Mouse (Mus musculus): ENCODE data around the gene Ifitm10. TPM values are rescaled to one million over a fixed set of nuclear protein-coding genes. Genes with fewer than 3 reads are reported as not detected.
"Not testable (repeated sequence)": the region's sequence is repeated elsewhere in the genome, so short reads cannot be mapped to it uniquely, and the experiment has no call there.

Ifitm10 gene
- polyA plus RNA-seq, 1 experiment from 2014 or later: 325 TPM

GRCm38 (mm10) chr7:142407935-142408334, 34.4 kb upstream of the Ifitm10 start:
- H3K27me3 ChIP-seq: no peaks in the 10 kb centered on the region
- ATAC-seq (no peak), DNase-seq (ENCODE audit: low read depth, low spot score) (no peak)
- POLR2A ChIA-PET: interaction anchor here (0.7 to 3.3 kb wide), 3 partner anchors 21 to 33 kb away, joined by 3 to 15 read pairs (median 8); partner anchors contain the start of gene Gm49369
- TF ChIP-seq CTCF (IDR thresholded peaks at IDR 0.05): no peak
- CTCF ChIA-PET: interaction anchor here (0.7 to 3.2 kb wide), 8 partner anchors 12 to 46 kb away, joined by 3 to 16 read pairs (median 5); partner anchors contain the start of genes Ctsd and Gm49369
- in situ Hi-C loops (cut with MboI; ENCODE audit: low pct_unique_long_range_greater_than_20kb): no loop called here

GRCm38 (mm10) chr7:142405134-142405533, 31.6 kb upstream of the Ifitm10 start:
- ChIA-PET CTCF (interaction anchor here (0.9 to 1.5 kb wide), 4 partner anchors 21 to 35 kb away, joined by 3 to 5 read pairs (median 4); no protein-coding TSS in a partner anchor), POLR2A (interaction anchor here (1.6 to 2.1 kb wide), 3 partner anchors 11 to 34 kb away, joined by 3 to 14 read pairs (median 4); no protein-coding TSS in a partner anchor)
- DNase-seq (ENCODE audit: low read depth, low spot score); in situ Hi-C loops (cut with MboI; ENCODE audit: low pct_unique_long_range_greater_than_20kb); H3K27me3 ChIP-seq; ATAC-seq: not testable (repeated sequence)

DNA sequence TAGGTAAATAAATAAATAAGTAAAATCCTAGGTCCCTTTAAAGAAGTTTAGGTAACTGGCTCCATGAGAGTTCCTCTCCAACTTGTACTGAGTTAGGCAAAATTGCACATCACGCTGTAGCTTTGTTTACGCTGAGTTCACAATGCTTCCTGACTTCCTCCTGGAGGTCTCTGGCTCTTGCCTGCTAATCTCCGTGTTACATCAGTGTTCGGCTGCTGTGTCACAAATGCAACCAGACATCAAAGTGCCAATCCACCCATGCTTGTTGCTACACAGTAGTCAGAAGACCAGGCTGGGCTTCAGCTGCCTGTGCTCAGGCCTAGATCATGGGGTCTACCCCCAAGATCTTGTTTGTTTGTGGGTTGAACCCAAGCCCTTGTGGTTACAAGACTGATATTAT, 30.0 kb upstream of the Ifitm10 start:
- no peak for ATAC-seq
- DNase-seq (ENCODE audit: low read depth, low spot score): no peak
- in situ Hi-C loops (cut with MboI; ENCODE audit: low pct_unique_long_range_greater_than_20kb): no loop called here
- ChIA-PET CTCF (interaction anchor here (0.9 to 1.5 kb wide), 3 partner anchors 9 to 32 kb away, joined by 3 to 5 read pairs (median 3); no protein-coding TSS in a partner anchor), POLR2A (interaction anchor here (0.6 to 2.1 kb wide), 7 partner anchors 10 to 53 kb away, joined by 3 to 14 read pairs (median 4); partner anchors contain the start of gene Gm49369)
- no peaks in the 10 kb centered on the region for H3K27me3 ChIP-seq
- TF ChIP-seq CTCF (IDR thresholded peaks at IDR 0.05): no peak

GRCm38 (mm10) chr7:142400750-142401142, 27.2 kb upstream of the Ifitm10 start:
- POLR2A ChIA-PET: interaction anchor here (0.7 to 4.3 kb wide), 9 partner anchors 8 to 31 kb away, joined by 3 to 28 read pairs (median 4); partner anchors contain the start of genes Ctsd and Gm49369

DNA sequence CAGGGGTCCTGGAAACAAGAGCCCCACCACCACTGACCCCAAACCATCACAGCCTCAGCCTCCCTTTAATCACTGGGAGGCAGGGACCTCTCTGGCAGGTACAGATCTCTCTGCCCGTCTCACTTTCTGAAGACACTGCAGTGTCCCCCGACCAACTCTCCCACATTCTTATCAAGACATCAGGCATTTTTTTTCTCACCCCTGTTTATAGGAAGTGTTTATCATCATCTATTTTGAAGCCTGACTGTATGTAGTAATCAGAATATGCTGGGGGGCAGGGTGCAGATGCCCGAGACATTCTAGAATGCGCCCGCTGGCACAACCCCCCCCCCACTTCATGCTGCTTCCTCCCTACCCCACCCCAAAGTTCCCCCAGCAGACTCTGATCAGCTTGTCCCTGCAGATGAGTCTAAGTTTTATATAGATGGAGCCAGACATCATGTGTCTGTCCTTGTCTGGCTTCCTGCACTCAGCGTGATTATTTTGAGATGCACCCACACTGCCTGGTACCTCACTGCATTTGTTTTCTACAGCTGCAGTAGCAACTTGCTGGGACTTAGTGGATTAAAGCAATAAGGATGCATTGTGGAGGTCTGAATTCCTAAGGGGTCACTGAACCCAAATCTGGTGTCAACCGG, 26.7 kb upstream of the Ifitm10 start:
- ChIA-PET POLR2A (interaction anchor here (0.8 to 4.3 kb wide), 9 partner anchors 9 to 37 kb away, joined by 3 to 28 read pairs (median 4); partner anchors contain the start of genes Ctsd and Gm49369), CTCF (interaction anchor here (1.0 to 2.3 kb wide), 7 partner anchors 12 to 25 kb away, joined by 3 to 7 read pairs (median 4); partner anchors contain the start of gene Ctsd)
- in situ Hi-C loops (cut with MboI; ENCODE audit: low pct_unique_long_range_greater_than_20kb): no loop called here
- no peaks in the 10 kb centered on the region for H3K27me3 ChIP-seq
- DNase-seq (ENCODE audit: low read depth, low spot score): no peak
- ATAC-seq: peak; percentile 42
- no peak for TF ChIP-seq CTCF (IDR thresholded peaks at IDR 0.05)

More at GRCm38 (mm10) chr7:142400750-142401142, 27.2 kb upstream of the Ifitm10 start:
- H3K27me3 ChIP-seq: no peaks in the 10 kb centered on the region
- in situ Hi-C loops (cut with MboI; ENCODE audit: low pct_unique_long_range_greater_than_20kb): no loop called here
- TF ChIP-seq CTCF (IDR thresholded peaks at IDR 0.05): no peak
- CTCF ChIA-PET: interaction anchor here (1.0 to 2.1 kb wide), 7 partner anchors 12 to 38 kb away, joined by 3 to 7 read pairs (median 4); no protein-coding TSS in a partner anchor
- peak; percentile 93 for DNase-seq (ENCODE audit: low read depth, low spot score)
- peak; percentile 61 for ATAC-seq

GRCm38 (mm10) chr7:142399250-142399649, 25.7 kb upstream of the Ifitm10 start:
- no peaks in the 10 kb centered on the region for H3K27me3 ChIP-seq
- ChIA-PET CTCF (interaction anchor here (1.4 to 2.3 kb wide), 2 partner anchors 11 to 14 kb away, joined by 3 to 7 read pairs; partner anchors contain the start of gene Ctsd), POLR2A (interaction anchor here (0.7 to 4.3 kb wide), 6 partner anchors 12 to 38 kb away, joined by 3 to 28 read pairs (median 5); partner anchors contain the start of gene Ctsd)
- ATAC-seq (no peak), DNase-seq (ENCODE audit: low read depth, low spot score) (no peak)
- TF ChIP-seq CTCF (IDR thresholded peaks at IDR 0.05): no peak
- in situ Hi-C loops (cut with MboI; ENCODE audit: low pct_unique_long_range_greater_than_20kb): loop anchor here (25.0 kb wide), 2 partner anchors 613 to 937 kb away; partner anchors contain the start of genes Cd151, Cracr2b, Pnpla2 and Tspan32

DNA sequence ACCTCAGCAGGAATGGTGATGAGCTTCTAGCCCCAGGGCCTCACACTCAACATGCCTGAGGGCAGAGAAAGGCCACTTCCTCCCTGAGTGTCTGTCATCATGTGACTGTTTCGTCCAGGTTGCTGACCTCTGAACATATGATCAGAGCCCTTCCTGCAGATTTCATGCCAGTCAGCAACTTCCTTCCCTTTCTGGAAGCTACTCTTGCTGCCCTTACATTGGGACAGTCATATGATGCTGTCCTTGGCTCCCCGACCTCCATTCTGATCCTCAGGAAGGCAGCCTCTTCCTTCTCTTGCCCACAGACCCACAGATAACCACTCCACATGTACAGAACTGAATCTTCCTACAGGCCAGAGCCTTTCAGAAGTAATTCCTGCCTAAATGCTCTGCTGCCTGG, 24.5 kb upstream of the Ifitm10 start:
- POLR2A ChIA-PET: interaction anchor here (0.7 to 2.7 kb wide), 3 partner anchors 11 to 56 kb away, joined by 3 to 8 read pairs (median 3); partner anchors contain the start of gene Ctsd
- TF ChIP-seq CTCF (IDR thresholded peaks at IDR 0.05): no peak
- CTCF ChIA-PET: interaction anchor here (2.3 kb wide), 1 partner anchor 10 kb away, joined by 7 read pairs; the partner anchor contains the start of gene Ctsd
- no peaks in the 10 kb centered on the region for H3K27me3 ChIP-seq
- ATAC-seq (no peak), DNase-seq (ENCODE audit: low read depth, low spot score) (no peak)
- in situ Hi-C loops (cut with MboI; ENCODE audit: low pct_unique_long_range_greater_than_20kb): loop anchor here (25.0 kb wide), 2 partner anchors 614 to 936 kb away; partner anchors contain the start of genes Cd151, Cracr2b, Pnpla2 and Tspan32

DNA sequence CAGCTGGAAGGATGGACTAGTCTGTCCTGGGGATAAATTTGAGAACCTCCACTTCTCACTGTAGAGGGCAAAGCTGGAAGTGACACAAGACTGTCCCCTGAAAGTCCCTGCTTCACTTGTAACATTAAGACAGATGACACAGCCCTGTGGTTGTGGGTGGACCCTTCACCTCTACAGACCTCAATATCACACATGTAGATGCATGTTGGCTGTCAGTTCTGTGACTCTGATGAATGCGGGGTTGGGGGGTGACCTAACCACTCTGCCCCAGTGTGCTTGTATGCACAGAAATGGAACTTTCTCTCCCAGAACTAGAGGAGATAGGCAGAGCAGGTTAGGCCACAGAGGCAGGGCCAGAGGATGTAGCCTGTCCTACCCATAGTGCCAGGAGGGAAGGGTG, 23.1 kb upstream of the Ifitm10 start:
- DNase-seq (ENCODE audit: low read depth, low spot score): no peak
- ChIA-PET POLR2A (interaction anchor here (1.4 to 2.7 kb wide), 2 partner anchors 10 to 25 kb away, joined by 3 to 8 read pairs; partner anchors contain the start of gene Ctsd), CTCF (interaction anchor here (1.0 kb wide), 1 partner anchor 11 kb away, joined by 3 read pairs; no protein-coding TSS in a partner anchor)
- in situ Hi-C loops (cut with MboI; ENCODE audit: low pct_unique_long_range_greater_than_20kb): loop anchor here (25.0 kb wide), 2 partner anchors 616 to 934 kb away; partner anchors contain the start of genes Cd151, Cracr2b, Pnpla2 and Tspan32
- ATAC-seq: no peak
- no peak for TF ChIP-seq CTCF (IDR thresholded peaks at IDR 0.05)
- no peaks in the 10 kb centered on the region for H3K27me3 ChIP-seq

- in situ Hi-C loops (cut with MboI; ENCODE audit: low pct_unique_long_range_greater_than_20kb): loop anchor here (25.0 kb wide), 2 partner anchors 617 to 933 kb away; partner anchors contain the start of genes Cd151, Cracr2b, Pnpla2 and Tspan32
- CTCF ChIA-PET: interaction anchor here (1.0 kb wide), 1 partner anchor 12 kb away, joined by 3 read pairs; no protein-coding TSS in a partner anchor
- POLR2A ChIA-PET: no interaction called here
Observed at GRCm38 (mm10) chr7:142395472-142395871, 21.9 kb upstream of the Ifitm10 start.

More at GRCm38 (mm10) chr7:142395472-142395871, 21.9 kb upstream of the Ifitm10 start:
- no peak for ATAC-seq
- DNase-seq (ENCODE audit: low read depth, low spot score): no peak
- H3K27me3 ChIP-seq: no peaks in the 10 kb centered on the region
- no peak for TF ChIP-seq CTCF (IDR thresholded peaks at IDR 0.05)
